Mouse (Mus musculus) thymus, adult 2 months (tissue): Measurements from ENCODE around the gene Bcl7a. TPM values are rescaled to one million over a fixed set of nuclear protein-coding genes. Genes with fewer than 3 reads are reported as not detected.

Experiments used
- DNase-seq: peaks from one replicate; pipeline ENCODE4 v3.0.0; 2021
- H3K27ac ChIP-seq: fragments of 200-500 bp; 2 replicates; pipeline ENCODE4 v1.5.1; 2012; ENCODE audit warnings: low read length, control low read depth; ENCODE audit not compliant: control insufficient read depth, insufficient read depth
- H3K27me3 ChIP-seq: fragments of 200-500 bp; 2 replicates; pipeline ENCODE4 v1.6.1; 2012; ENCODE audit warnings: mild to moderate bottlenecking, low read length, moderate library complexity, mixed read lengths; ENCODE audit not compliant: control insufficient read depth, insufficient read depth
- H3K36me3 ChIP-seq: fragments of 200-500 bp; 2 replicates; pipeline ENCODE4 v1.6.1; 2012; ENCODE audit warnings: mild to moderate bottlenecking, low read length, moderate library complexity; ENCODE audit not compliant: control insufficient read depth, insufficient read depth
- H3K4me1 ChIP-seq: fragments of 200-500 bp; replicated peaks from 2 replicates; pipeline ENCODE4 v1.6.1; 2012; ENCODE audit warnings: low read length; ENCODE audit not compliant: control insufficient read depth, insufficient read depth
- H3K4me3 ChIP-seq: fragments of 200-500 bp; 2 replicates; pipeline ENCODE4 v1.5.1; 2012; ENCODE audit warnings: mild to moderate bottlenecking, low read length, control low read depth, moderate library complexity; ENCODE audit not compliant: control insufficient read depth, insufficient read depth
- CTCF ChIP-seq: fragments of 200-500 bp; IDR thresholded peaks from 2 replicates; pipeline ENCODE4 v1.5.1; 2012; ENCODE audit warnings: mild to moderate bottlenecking, control low read depth, low read length, moderate library complexity, borderline replicate concordance; ENCODE audit not compliant: control insufficient read depth, poor library complexity, insufficient read depth; ENCODE audit errors: extremely low read depth
- POLR2A ChIP-seq: fragments of 200-500 bp; IDR thresholded peaks from 2 replicates; pipeline ENCODE4 v1.6.1; 2012; ENCODE audit warnings: mild to moderate bottlenecking, low read length, control low read depth, moderate library complexity; ENCODE audit not compliant: control insufficient read depth, poor library complexity, insufficient read depth; ENCODE audit errors: extremely low read depth
- WGBS: fragments of 180-500 bp; shearing (Covaris S2); methylation state at CpG from one replicate; pipeline ENCODE4 v1.1.7; 2018; 5-methylcytosine and 5-hydroxymethylcytosine counted together
- polyA plus RNA-seq: library from polyadenylated mRNA; depleted of rRNA; stranded (reverse); fragments of >200 nt; gene quantifications from 2 replicates; pipeline ENCODE4 v1.2.3, GENCODE M21; 2012

Gene Bcl7a
- polyA plus RNA-seq, 1 experiment: 29.4 TPM

DNA sequence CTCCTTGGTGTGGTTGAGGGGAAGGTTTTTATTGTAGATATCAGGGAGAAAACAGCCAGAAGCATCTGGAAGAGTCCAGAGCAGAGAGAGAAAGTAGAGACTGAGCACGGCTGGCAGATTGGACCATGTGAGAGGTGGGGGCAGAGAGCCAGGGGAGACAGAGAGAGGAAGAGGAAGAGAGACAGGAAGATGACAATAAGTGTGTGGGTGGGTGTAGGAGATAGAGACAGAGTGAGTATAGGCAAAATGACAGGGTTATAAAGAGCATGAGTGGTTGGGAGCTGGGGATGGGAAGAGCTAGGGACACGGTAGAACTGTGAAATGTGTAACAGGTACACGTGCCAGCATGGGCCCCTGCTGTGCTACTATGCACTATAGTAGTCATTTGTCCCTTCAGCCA, 44.8 kb downstream of the Bcl7a start:
- WGBS: 18% methylated on average over 3 of the region's 3 CpGs
- H3K36me3 ChIP-seq: no peaks in the 10 kb centered on the region
- no peak for DNase-seq
- H3K27ac ChIP-seq: no peak overlapping the region
- TF ChIP-seq POLR2A: no peak
- no peak for TF ChIP-seq CTCF
- peaks cover 9% of the 10 kb centered on the region for H3K4me1 ChIP-seq
- no peak overlapping the region for H3K4me3 ChIP-seq
- H3K27me3 ChIP-seq: no peaks in the 10 kb centered on the region

- H3K27ac ChIP-seq: no peak overlapping the region
- H3K4me3 ChIP-seq: no peak overlapping the region
- no peak for TF ChIP-seq CTCF
- TF ChIP-seq POLR2A: no peak
- DNase-seq: no peak
- no peaks in the 10 kb centered on the region for H3K27me3 ChIP-seq
- H3K36me3 ChIP-seq: no peaks in the 10 kb centered on the region
- H3K4me1 ChIP-seq: peaks cover 18% of the 10 kb centered on the region
- 57% methylated on average over 17 of the region's 17 CpGs for WGBS
Measured at GRCm38 (mm10) chr5:123390536-123391441, 47.2 kb downstream of the Bcl7a start.

DNA sequence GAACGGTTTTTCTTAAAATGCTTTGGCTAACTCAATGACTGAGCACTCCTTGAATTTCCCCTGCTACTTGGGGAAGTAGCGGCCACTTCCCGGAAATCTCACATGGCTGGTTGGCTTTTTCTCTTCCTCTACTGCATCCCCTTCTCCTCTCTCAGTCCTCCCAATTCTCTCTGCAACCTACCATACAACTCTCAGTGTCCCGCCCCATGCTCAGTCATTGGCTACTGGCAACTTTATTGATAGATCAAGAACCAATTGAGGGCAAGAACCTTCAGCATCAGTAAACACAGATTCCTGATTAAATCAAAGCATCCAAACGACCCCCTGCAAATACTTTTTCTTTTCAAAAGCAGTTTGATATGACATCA, 47.8 kb downstream of the Bcl7a start:
- H3K4me1 ChIP-seq: peaks cover 25% of the 10 kb centered on the region
- no peak overlapping the region for H3K4me3 ChIP-seq
- no peaks in the 10 kb centered on the region for H3K27me3 ChIP-seq
- WGBS: 35% methylated on average over 5 of the region's 5 CpGs
- no peak for TF ChIP-seq CTCF
- no peak for TF ChIP-seq POLR2A
- H3K36me3 ChIP-seq: no peaks in the 10 kb centered on the region
- H3K27ac ChIP-seq: no peak overlapping the region
- no peak for DNase-seq

DNA sequence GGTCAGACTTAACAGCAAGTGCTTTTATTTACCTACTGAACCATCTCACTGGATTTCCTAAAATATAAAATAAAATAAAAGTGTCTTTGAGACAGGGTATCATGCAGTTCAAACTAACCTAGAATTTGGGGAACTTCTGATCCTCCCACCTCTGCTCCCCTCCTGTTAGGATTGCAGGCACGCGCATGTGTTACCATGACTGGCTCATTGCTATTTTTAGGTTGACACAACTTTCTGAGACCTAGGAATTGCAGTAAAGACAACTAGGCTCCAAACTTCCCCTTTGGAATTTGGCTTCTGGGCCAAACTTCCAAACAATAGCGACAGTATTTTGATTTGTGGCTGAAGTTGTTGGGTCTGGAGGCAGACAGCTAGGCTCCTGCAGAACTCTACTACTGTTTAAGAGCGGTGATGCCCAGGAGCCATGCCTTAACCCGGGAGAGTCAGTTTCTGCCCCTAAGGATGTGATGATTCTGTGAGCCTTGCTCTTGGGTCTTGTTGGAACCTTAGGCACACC, 50.2 kb downstream of the Bcl7a start:
- H3K27ac ChIP-seq: no peak overlapping the region
- TF ChIP-seq CTCF: no peak
- no peak for TF ChIP-seq POLR2A
- WGBS: 39% methylated on average over 5 of the region's 5 CpGs
- peak overlapping the region; percentile 92 for H3K4me3 ChIP-seq
- H3K27me3 ChIP-seq: no peaks in the 10 kb centered on the region
- H3K4me1 ChIP-seq: peaks cover 24% of the 10 kb centered on the region
- no peak for DNase-seq
- no peaks in the 10 kb centered on the region for H3K36me3 ChIP-seq

GRCm38 (mm10) chr5:123394303-123394956, 50.8 kb downstream of the Bcl7a start, which contains the start of gene Mlxip:
Gene Mlxip (plus strand): TSS chr5:123394798.
- peaks cover 24% of the 10 kb centered on the region for H3K4me1 ChIP-seq
- peak; percentile 88 for DNase-seq
- H3K4me3 ChIP-seq: peak within 1 kb of the TSS; percentile 92
- TF ChIP-seq POLR2A (peak; percentile 76), CTCF (peak; percentile 30; the same call in 1 of the 2 replicates)
- under 1% methylated on average over 50 of the region's 50 CpGs for WGBS
- H3K27me3 ChIP-seq: no peaks in the 10 kb centered on the region
- no peaks in the 10 kb centered on the region for H3K36me3 ChIP-seq
- H3K27ac ChIP-seq: no peak within 1 kb of the TSS
